Comparison of ENCODE assay signal across 10 mouse cellular contexts in genomic region chr5:137285986-137286385, GRCm38 (mm10). TPM values are rescaled to one million over a fixed set of nuclear protein-coding genes. Genes with fewer than 3 reads are reported as not detected.
DNase-seq lines count a peak whose midpoint lies in the region; ATAC-seq and TF ChIP-seq lines count a peak whose summit lies in the region.
"Had no signal": no experiment of that assay in that cellular context is flagged by ENCODE, and none has a peak within 500 bp of the region (broad histone marks: within the 10 kb centered on the region; RNA-seq: fewer than 3 reads in every experiment).

No protein-coding gene starts in this region.

- no peaks in the 10 kb centered on the region for H3K9me3 ChIP-seq in hindbrain, embryonic 15.5 days
- no peaks in the 10 kb centered on the region for H3K9me3 ChIP-seq in hindbrain, embryonic 11.5 days (ENCODE audit: control insufficient read depth, low read length)
- no peaks in the 10 kb centered on the region for H3K9me3 ChIP-seq in hindbrain, embryonic 16.5 days (ENCODE audit: control insufficient read depth, low read length)
- H3K9me3 ChIP-seq in midbrain, embryonic 15.5 days = no peaks in the 10 kb centered on the region
- H3K9me3 ChIP-seq: forebrain, embryonic 13.5 days had no signal

- ATAC-seq in hindbrain, embryonic 15.5 days (ENCODE audit: low FRiP score, low read depth) = no peak
- no peak for ATAC-seq in hindbrain, embryonic 11.5 days (ENCODE audit: low FRiP score)
- ATAC-seq in hindbrain, embryonic 16.5 days = no peak
- ATAC-seq in midbrain, embryonic 15.5 days (replicated peaks) = no peak

- intact Hi-C loops in left cerebral cortex, postnatal 36 days (cut with DNase I) = loop anchor here (1.0 to 2.0 kb wide), 2 partner anchors 155 to 163 kb away; no protein-coding TSS in a partner anchor

- H3K36me3 ChIP-seq in hindbrain, embryonic 15.5 days = no peaks in the 10 kb centered on the region
- H3K36me3 ChIP-seq in hindbrain, embryonic 11.5 days (ENCODE audit: control insufficient read depth, insufficient read depth, low read length) = no peaks in the 10 kb centered on the region
- no peaks in the 10 kb centered on the region for H3K36me3 ChIP-seq in hindbrain, embryonic 16.5 days (ENCODE audit: control insufficient read depth, insufficient read depth, low read length)
- H3K36me3 ChIP-seq in midbrain, embryonic 15.5 days (replicated peaks) = no peaks in the 10 kb centered on the region

- peaks cover 11% of the 10 kb centered on the region for H3K27me3 ChIP-seq in hindbrain, embryonic 15.5 days
- H3K27me3 ChIP-seq in hindbrain, embryonic 11.5 days (ENCODE audit: control insufficient read depth, insufficient read depth, low read length) = peaks cover 34% of the 10 kb centered on the region
- H3K27me3 ChIP-seq in hindbrain, embryonic 16.5 days (replicated peaks; ENCODE audit: control insufficient read depth, insufficient read depth, low read length) = peaks cover 7% of the 10 kb centered on the region
- peaks cover 20% of the 10 kb centered on the region for H3K27me3 ChIP-seq in midbrain, embryonic 15.5 days (replicated peaks)

- peaks cover 46% of the 10 kb centered on the region for H3K4me1 ChIP-seq in hindbrain, embryonic 15.5 days (replicated peaks)
- H3K4me1 ChIP-seq in hindbrain, embryonic 11.5 days (replicated peaks; ENCODE audit: control insufficient read depth, insufficient read depth, low read length) = peaks cover 15% of the 10 kb centered on the region
- peaks cover 14% of the 10 kb centered on the region for H3K4me1 ChIP-seq in hindbrain, embryonic 16.5 days (ENCODE audit: control insufficient read depth, insufficient read depth, low read depth, low read length)
- H3K4me1 ChIP-seq in midbrain, embryonic 15.5 days = peaks cover 35% of the 10 kb centered on the region
- peaks cover 8% of the 10 kb centered on the region for H3K4me1 ChIP-seq in lung, adult 2 months (ENCODE audit: control insufficient read depth, insufficient read depth, low read length)

- H3K9ac ChIP-seq in hindbrain, embryonic 15.5 days = 0 out of 2 replicates have a peak overlapping the region, but pooled peaks have one; percentile 7
- H3K9ac ChIP-seq in hindbrain, embryonic 11.5 days (ENCODE audit: low read depth, low read length) = no peak overlapping the region
- no peak overlapping the region for H3K9ac ChIP-seq in hindbrain, embryonic 16.5 days (ENCODE audit: low read depth, low read length)
- peak overlapping the region; percentile 13; the same call in 1 of the 2 replicates for H3K9ac ChIP-seq in midbrain, embryonic 15.5 days

- H3K27ac ChIP-seq in hindbrain, embryonic 15.5 days (replicated peaks) = peak overlapping the region; percentile 85
- no peak overlapping the region for H3K27ac ChIP-seq in hindbrain, embryonic 11.5 days (ENCODE audit: low read depth, low read length)
- peak overlapping the region; percentile 77 for H3K27ac ChIP-seq in hindbrain, embryonic 16.5 days (ENCODE audit: low read depth, low read length)
- peak overlapping the region; percentile 72 for H3K27ac ChIP-seq in midbrain, embryonic 15.5 days
- H3K27ac ChIP-seq: forebrain, embryonic 13.5 days had no signal

- peak; percentile 59 for DNase-seq in cerebellum, adult 9-10 months
- DNase-seq in cerebellum, postnatal 10 days = no peak
- DNase-seq in hindbrain, embryonic 11.5 days (ENCODE audit: low spot score) = no peak
- DNase-seq in lung, adult 2 months = no peak
- DNase-seq in left cerebral cortex, postnatal 36 days (ENCODE audit: low spot score in 2 of 2) = no peak

- H3K4me3 ChIP-seq in hindbrain, embryonic 15.5 days = peak overlapping the region; percentile 55; the same call in 1 of the 2 replicates
- H3K4me3 ChIP-seq in hindbrain, embryonic 11.5 days (ENCODE audit: low read depth, low read length) = no peak overlapping the region
- no peak overlapping the region for H3K4me3 ChIP-seq in hindbrain, embryonic 16.5 days (ENCODE audit: low read length)
- peak overlapping the region; percentile 46; the same call in 1 of the 2 replicates for H3K4me3 ChIP-seq in midbrain, embryonic 15.5 days
- no peak overlapping the region for H3K4me3 ChIP-seq in lung, adult 2 months (replicated peaks; ENCODE audit: extremely low read depth, low read depth, low read length)
- H3K4me3 ChIP-seq: heart, adult 2 months had no signal

- TF ChIP-seq CTCF in lung, adult 2 months (IDR thresholded peaks at IDR 0.05; ENCODE audit: insufficient read depth, low read length) = no peak

- 54% methylated on average over 7 of the region's 7 CpGs for WGBS in hindbrain, embryonic 15.5 days
- 51% methylated on average over 7 of the region's 7 CpGs for whole genome bisulfite sequencing in hindbrain, embryonic 11.5 days
- 63% methylated on average over 7 of the region's 7 CpGs for WGBS in hindbrain, embryonic 16.5 days
- 52% methylated on average over 7 of the region's 7 CpGs for WGBS in midbrain, embryonic 15.5 days
- 34% methylated on average over 7 of the region's 7 CpGs for WGBS in lung, adult 2 months

- peak overlapping the region; percentile 96 for H3K4me2 ChIP-seq in hindbrain, embryonic 15.5 days
- H3K4me2 ChIP-seq in hindbrain, embryonic 11.5 days (replicated peaks; ENCODE audit: low read depth, low read length) = no peak overlapping the region
- peak overlapping the region; percentile 93 for H3K4me2 ChIP-seq in hindbrain, embryonic 16.5 days (ENCODE audit: low read length)
- peak overlapping the region; percentile 96 for H3K4me2 ChIP-seq in midbrain, embryonic 15.5 days

- TF ChIP-seq POLR2A in lung, adult 2 months (IDR thresholded peaks at IDR 0.05; ENCODE audit: borderline replicate concordance, extremely low read depth, low read depth, low read length) = no peak

RNA-seq across cellular contexts. Expression of gene Ache, which starts 1.3 kb away (rescaled TPM):
- 68.4 and 69.9 TPM in 2 replicates for polyA plus RNA-seq in hindbrain, embryonic 15.5 days (2015; fragmentation: Nextera tagmentation; extraction: Ambion mirVana)
- 6.2 and 8.1 TPM in 2 replicates for polyA plus RNA-seq in hindbrain, embryonic 11.5 days (2014; fragmentation: Nextera tagmentation; extraction: Ambion mirVana)
- 86.8 and 102 TPM in 2 replicates for polyA plus RNA-seq in hindbrain, embryonic 16.5 days (2015; fragmentation: Nextera tagmentation; extraction: Ambion mirVana)
- polyA plus RNA-seq in midbrain, embryonic 15.5 days (2015; fragmentation: Nextera tagmentation; extraction: Ambion mirVana) = 39.8 and 45.6 TPM in 2 replicates
- 2.0 and 3.3 TPM in 2 replicates for polyA plus RNA-seq in lung, adult 2 months (2012; rRNA removed)
- 10 to 100 TPM; 60.1 to 64.5 TPM for total RNA-seq in left cerebral cortex, postnatal 36 days (2021)

RNA-seq across cellular contexts. Expression of gene Ufsp1, which starts 8.4 kb away (rescaled TPM):
- polyA plus RNA-seq in hindbrain, embryonic 15.5 days (2015; fragmentation: Nextera tagmentation; extraction: Ambion mirVana) = 20.1 and 24.0 TPM in 2 replicates
- 8.6 and 9.0 TPM in 2 replicates for polyA plus RNA-seq in hindbrain, embryonic 11.5 days (2014; fragmentation: Nextera tagmentation; extraction: Ambion mirVana)
- 25.5 and 29.6 TPM in 2 replicates for polyA plus RNA-seq in hindbrain, embryonic 16.5 days (2015; fragmentation: Nextera tagmentation; extraction: Ambion mirVana)
- 18.2 and 18.7 TPM in 2 replicates for polyA plus RNA-seq in midbrain, embryonic 15.5 days (2015; fragmentation: Nextera tagmentation; extraction: Ambion mirVana)
- 7.0 and 7.1 TPM in 2 replicates for polyA plus RNA-seq in lung, adult 2 months (2012; rRNA removed)
- total RNA-seq in left cerebral cortex, postnatal 36 days (2021) = 10 to 100 TPM; 11.4 to 15.0 TPM

RNA-seq across cellular contexts. Expression of gene Srrt, which starts 21.5 kb away (rescaled TPM):
- polyA plus RNA-seq in hindbrain, embryonic 15.5 days (2015; fragmentation: Nextera tagmentation; extraction: Ambion mirVana) = 100 and 103 TPM in 2 replicates
- 138 and 140 TPM in 2 replicates for polyA plus RNA-seq in hindbrain, embryonic 11.5 days (2014; fragmentation: Nextera tagmentation; extraction: Ambion mirVana)
- polyA plus RNA-seq in hindbrain, embryonic 16.5 days (2015; fragmentation: Nextera tagmentation; extraction: Ambion mirVana) = 88.1 and 100 TPM in 2 replicates
- polyA plus RNA-seq in midbrain, embryonic 15.5 days (2015; fragmentation: Nextera tagmentation; extraction: Ambion mirVana) = 106 and 107 TPM in 2 replicates
- polyA plus RNA-seq in lung, adult 2 months (2012; rRNA removed) = 107 and 136 TPM in 2 replicates
- total RNA-seq in left cerebral cortex, postnatal 36 days (2021) = 100 to 1,000 TPM; 132 to 230 TPM

RNA-seq across cellular contexts. Expression of gene Trip6, which starts 28.2 kb away (rescaled TPM):
- polyA plus RNA-seq in hindbrain, embryonic 15.5 days (2015; fragmentation: Nextera tagmentation; extraction: Ambion mirVana) = 17.3 TPM in 2 replicates
- 27.4 and 28.6 TPM in 2 replicates for polyA plus RNA-seq in hindbrain, embryonic 11.5 days (2014; fragmentation: Nextera tagmentation; extraction: Ambion mirVana)
- 13.2 and 17.3 TPM in 2 replicates for polyA plus RNA-seq in hindbrain, embryonic 16.5 days (2015; fragmentation: Nextera tagmentation; extraction: Ambion mirVana)
- polyA plus RNA-seq in midbrain, embryonic 15.5 days (2015; fragmentation: Nextera tagmentation; extraction: Ambion mirVana) = 14.7 and 19.1 TPM in 2 replicates
- polyA plus RNA-seq in lung, adult 2 months (2012; rRNA removed) = 52.6 and 55.2 TPM in 2 replicates
- 1 to 10 TPM; 3.5 to 5.1 TPM for total RNA-seq in left cerebral cortex, postnatal 36 days (2021)

RNA-seq across cellular contexts. Expression of gene Slc12a9, which starts 47.4 kb away (rescaled TPM):
- 24.6 and 26.8 TPM in 2 replicates for polyA plus RNA-seq in hindbrain, embryonic 15.5 days (2015; fragmentation: Nextera tagmentation; extraction: Ambion mirVana)
- polyA plus RNA-seq in hindbrain, embryonic 11.5 days (2014; fragmentation: Nextera tagmentation; extraction: Ambion mirVana) = 7.1 and 7.5 TPM in 2 replicates
- 24.5 and 26.7 TPM in 2 replicates for polyA plus RNA-seq in hindbrain, embryonic 16.5 days (2015; fragmentation: Nextera tagmentation; extraction: Ambion mirVana)
- polyA plus RNA-seq in midbrain, embryonic 15.5 days (2015; fragmentation: Nextera tagmentation; extraction: Ambion mirVana) = 27.7 and 29.5 TPM in 2 replicates
- 22.5 and 24.1 TPM in 2 replicates for polyA plus RNA-seq in lung, adult 2 months (2012; rRNA removed)
- 10 to 100 TPM; 21.1 to 25.2 TPM for total RNA-seq in left cerebral cortex, postnatal 36 days (2021)

Comparison
In these comparisons a context has a peak if more than half of its experiments do, and no peak if none do; other contexts are left out.
1. H3K4me3 ChIP-seq: peak in hindbrain, embryonic 15.5 days (single experiment) and midbrain, embryonic 15.5 days (single experiment); none in hindbrain, embryonic 11.5 days (single experiment), hindbrain, embryonic 16.5 days (single experiment) and lung, adult 2 months (single experiment).
2. H3K9ac ChIP-seq: peak in hindbrain, embryonic 15.5 days (single experiment) and midbrain, embryonic 15.5 days (single experiment); none in hindbrain, embryonic 11.5 days (single experiment) and hindbrain, embryonic 16.5 days (single experiment).